Mouse (Mus musculus) macrophage (primary cell): ENCODE results near the gene Otx2. TPM values are rescaled to one million over a fixed set of nuclear protein-coding genes. Genes with fewer than 3 reads are reported as not detected.

Experiments
- polyA plus RNA-seq: library from polyadenylated mRNA; stranded (reverse); fragments of 250-400 nt; gene quantifications from 3 replicates; pipeline ENCODE4 v1.2.4, GENCODE M21; 2018; ENCODE audit warnings: inconsistent platforms

The Otx2 gene
- polyA plus RNA-seq, 1 experiment from 2014 or later, result not detected

Other genes starting within 250 kb of the Otx2 start
- 17.6 to 21.6 TPM (median 18.2 TPM) in 3 replicates for gene Tmem260, start 227.7 kb downstream of the Otx2 start, polyA plus RNA-seq